Mouse (Mus musculus) kidney, embryonic 15.5 days (tissue): Measurements from ENCODE around the gene Gaa. TPM values are rescaled to one million over a fixed set of nuclear protein-coding genes. Genes with fewer than 3 reads are reported as not detected.
"Not testable (repeated sequence)": the region's sequence is repeated elsewhere in the genome, so short reads cannot be mapped to it uniquely, and the experiment has no call there.

Experiments used
- ATAC-seq: fragments of 200-750 bp; cut with Nextera tagmentation; replicated peaks from 2 replicates; pipeline ENCODE4 v1.8.0; 2017; ENCODE audit warnings: moderate TSS enrichment; ENCODE audit not compliant: low FRiP score
- H3K27ac ChIP-seq: fragments of 300-500 bp; sonication (generic); 2 replicates; pipeline ENCODE4 v1.5.1; 2015; ENCODE audit warnings: mild to moderate bottlenecking, inconsistent platforms
- H3K27me3 ChIP-seq: fragments of 300-500 bp; sonication (generic); 2 replicates; pipeline ENCODE4 v1.6.1; 2015; ENCODE audit warnings: inconsistent platforms
- H3K36me3 ChIP-seq: fragments of 300-500 bp; sonication (generic); 2 replicates; pipeline ENCODE4 v1.6.1; 2015; ENCODE audit warnings: inconsistent platforms
- H3K4me1 ChIP-seq: fragments of 300-500 bp; sonication (generic); 2 replicates; pipeline ENCODE4 v1.6.1; 2015; ENCODE audit warnings: inconsistent platforms
- H3K4me2 ChIP-seq: fragments of 300-500 bp; sonication (generic); 2 replicates; pipeline ENCODE4 v1.6.1; 2015; ENCODE audit warnings: moderate library complexity, mild to moderate bottlenecking, inconsistent platforms
- H3K4me3 ChIP-seq: fragments of 300-500 bp; sonication (generic); replicated peaks from 2 replicates; pipeline ENCODE4 v1.5.1; 2015; ENCODE audit warnings: mild to moderate bottlenecking, inconsistent platforms
- H3K9ac ChIP-seq: fragments of 300-500 bp; sonication (generic); 2 replicates; pipeline ENCODE4 v1.6.1; 2015; ENCODE audit warnings: mild to moderate bottlenecking, inconsistent platforms
- H3K9me3 ChIP-seq: fragments of 300-500 bp; sonication (generic); replicated peaks from 2 replicates; pipeline ENCODE4 v1.6.1; 2016; ENCODE audit warnings: inconsistent platforms
- WGBS: fragments of 180-500 bp; shearing (Covaris S2); methylation state at CpG from one replicate; pipeline ENCODE4 v1.1.7; 2015; ENCODE audit warnings: mixed read lengths; 5-methylcytosine and 5-hydroxymethylcytosine counted together
- polyA plus RNA-seq: library from polyadenylated mRNA; unstranded; fragments of >200 nt; fragmentation: Nextera tagmentation; extraction: Ambion mirVana; gene quantifications from 2 replicates; pipeline ENCODE4 v1.2.1, GENCODE M21; 2015

Gaa gene
- polyA plus RNA-seq, 1 experiment from 2014 or later = 64.8 TPM

DNA sequence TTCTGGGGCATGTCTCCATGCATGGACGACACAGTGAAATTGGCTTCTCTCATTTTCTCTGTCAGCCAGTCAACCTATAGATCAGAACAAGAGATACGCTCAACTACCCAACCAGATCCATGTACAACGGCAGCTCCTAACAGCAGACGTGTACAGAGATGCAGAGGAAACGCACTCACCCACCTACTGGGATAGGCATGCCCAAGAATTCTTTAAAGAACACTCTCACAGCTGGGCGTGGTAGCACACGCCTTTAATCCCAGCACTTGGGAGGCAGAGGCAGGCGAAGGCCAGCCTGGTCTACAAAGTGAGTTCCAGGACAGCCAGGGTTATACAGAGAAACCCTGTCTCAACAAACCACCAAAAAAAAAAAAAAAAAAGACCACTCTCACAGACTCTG, 25.2 kb downstream of the Gaa start:
- WGBS = 92% methylated on average over 8 of the region's 8 CpGs
- H3K4me1 ChIP-seq, H3K4me2 ChIP-seq, H3K27me3 ChIP-seq, H3K27ac ChIP-seq, H3K9me3 ChIP-seq, ATAC-seq, H3K4me3 ChIP-seq, H3K9ac ChIP-seq: not testable (repeated sequence)
- peaks cover 100% of the 10 kb centered on the region for H3K36me3 ChIP-seq

DNA sequence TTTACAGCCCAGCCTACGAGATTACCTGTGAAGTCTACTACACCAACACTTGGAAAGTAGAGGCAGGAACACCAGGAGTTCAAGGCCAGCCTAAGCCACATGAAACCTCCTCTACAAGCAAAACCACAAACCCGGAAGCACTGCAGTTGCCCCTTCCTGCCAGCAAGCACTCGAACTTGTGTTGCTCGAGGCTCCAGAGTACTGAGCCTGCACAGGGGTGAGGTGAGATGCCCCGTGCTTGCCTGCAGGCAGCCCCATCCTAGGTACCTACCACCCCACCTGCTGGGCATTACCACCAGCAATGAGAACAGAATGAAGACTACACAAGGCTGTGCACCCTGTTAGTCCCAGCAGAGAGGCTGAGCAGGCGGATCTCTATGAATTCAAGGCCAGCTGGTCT, 30.3 kb downstream of the Gaa start:
- H3K27me3 ChIP-seq = no peaks in the 10 kb centered on the region
- H3K4me1 ChIP-seq = peaks cover 20% of the 10 kb centered on the region
- H3K4me2 ChIP-seq = peak overlapping the region; percentile 93; the same call in 1 of the 2 replicates
- H3K9ac ChIP-seq = no peak overlapping the region
- 80% methylated on average over 6 of the region's 6 CpGs for WGBS
- peak overlapping the region; percentile 99; the same call in 1 of the 2 replicates for H3K4me3 ChIP-seq
- H3K36me3 ChIP-seq = peaks cover 53% of the 10 kb centered on the region
- H3K27ac ChIP-seq = no peak overlapping the region
- ATAC-seq = no peak
- H3K9me3 ChIP-seq = no peaks in the 10 kb centered on the region

DNA sequence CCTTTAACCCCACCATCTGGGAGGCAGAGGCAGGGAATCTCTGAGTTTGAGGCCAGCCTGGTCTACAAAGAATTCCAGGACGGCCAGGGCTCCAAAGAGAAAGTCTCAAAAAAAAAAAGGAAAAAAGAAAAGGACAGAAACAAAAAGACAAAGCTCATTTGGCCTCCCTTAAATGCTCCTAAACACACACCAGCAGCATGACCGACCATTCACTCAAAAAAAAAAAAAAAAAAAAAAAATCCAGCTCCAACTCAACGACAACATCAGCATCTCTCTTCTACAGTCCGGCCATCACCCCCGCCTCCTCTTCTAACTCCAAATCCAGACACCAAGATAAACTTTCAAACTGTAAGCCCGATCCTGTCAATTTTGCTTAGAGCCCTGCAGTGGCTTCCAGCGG, 31.2 kb downstream of the Gaa start:
- peak overlapping the region; percentile 96; the same call in 1 of the 2 replicates for H3K27ac ChIP-seq
- H3K9me3 ChIP-seq = no peaks in the 10 kb centered on the region
- peak overlapping the region; percentile 93 for H3K4me2 ChIP-seq
- H3K4me3 ChIP-seq = peak overlapping the region; percentile 99
- no peak for ATAC-seq
- H3K9ac ChIP-seq = peak overlapping the region; percentile 98
- peaks cover 20% of the 10 kb centered on the region for H3K4me1 ChIP-seq
- WGBS = 13% methylated on average over 7 of the region's 7 CpGs
- peaks cover 44% of the 10 kb centered on the region for H3K36me3 ChIP-seq
- H3K27me3 ChIP-seq = 0 out of 2 replicates have a peak, but pooled peaks cover 3% of the 10 kb centered on the region

DNA sequence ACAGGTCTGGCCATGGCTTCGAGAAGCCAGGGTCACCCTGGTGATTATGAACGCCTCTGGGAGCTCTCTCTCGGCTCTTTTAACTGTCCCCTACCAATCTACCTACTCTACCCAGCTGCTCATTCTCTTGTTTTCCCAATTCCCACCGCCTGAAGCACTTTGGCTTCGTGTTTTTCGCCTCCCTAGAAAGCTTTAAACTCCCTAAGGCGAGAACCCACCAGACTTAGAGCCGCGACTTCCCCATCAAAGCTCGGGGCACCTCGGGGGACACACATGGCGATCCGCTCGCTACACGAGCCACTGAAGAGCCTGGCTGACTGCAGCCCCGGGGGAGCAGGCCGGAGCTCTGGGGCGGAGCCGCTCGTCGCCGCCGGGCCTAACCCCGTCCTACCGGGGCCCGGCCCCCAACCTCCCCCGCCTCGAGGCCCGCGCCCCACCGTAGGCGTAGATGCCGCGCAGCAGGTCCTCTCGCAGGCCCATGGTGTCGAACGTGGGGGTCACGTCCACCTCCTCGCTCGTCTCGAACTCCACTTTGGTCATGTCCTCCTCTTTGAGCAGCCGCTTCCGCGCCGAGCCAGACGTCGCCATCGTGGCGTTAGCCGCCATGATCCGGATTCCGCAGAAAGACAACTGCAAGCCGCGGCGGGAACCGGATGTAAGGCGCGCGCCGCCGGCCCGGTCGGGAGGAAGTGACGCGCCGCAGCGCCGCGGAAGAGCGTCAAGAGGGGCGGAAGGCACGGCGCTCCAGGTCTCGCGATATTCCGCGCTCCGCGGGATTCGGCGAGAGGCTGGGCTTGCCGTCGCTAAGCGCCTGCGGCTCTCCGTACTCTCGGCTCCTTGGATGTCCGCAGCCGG, 31.9 kb downstream of the Gaa start, which contains the start of gene Eif4a3:
Gene Eif4a3 (minus strand): TSS at position 699 of the 855 bp plus-strand sequence.
- under 1% methylated on average over 89 of the region's 89 CpGs for WGBS
- peak; percentile 96 for ATAC-seq
- Histone ChIP-seq H3K36me3 (peaks cover 37% of the 10 kb centered on the region), H3K27me3 (0 out of 2 replicates have a peak, but pooled peaks cover 6% of the 10 kb centered on the region), H3K4me2 (peak within 1 kb of the TSS; percentile 93), H3K9me3 (no peaks in the 10 kb centered on the region), H3K9ac (peak within 1 kb of the TSS; percentile 98), H3K27ac (peak within 1 kb of the TSS; percentile 96), H3K4me3 (peak within 1 kb of the TSS; percentile 99), H3K4me1 (peaks cover 20% of the 10 kb centered on the region)

DNA sequence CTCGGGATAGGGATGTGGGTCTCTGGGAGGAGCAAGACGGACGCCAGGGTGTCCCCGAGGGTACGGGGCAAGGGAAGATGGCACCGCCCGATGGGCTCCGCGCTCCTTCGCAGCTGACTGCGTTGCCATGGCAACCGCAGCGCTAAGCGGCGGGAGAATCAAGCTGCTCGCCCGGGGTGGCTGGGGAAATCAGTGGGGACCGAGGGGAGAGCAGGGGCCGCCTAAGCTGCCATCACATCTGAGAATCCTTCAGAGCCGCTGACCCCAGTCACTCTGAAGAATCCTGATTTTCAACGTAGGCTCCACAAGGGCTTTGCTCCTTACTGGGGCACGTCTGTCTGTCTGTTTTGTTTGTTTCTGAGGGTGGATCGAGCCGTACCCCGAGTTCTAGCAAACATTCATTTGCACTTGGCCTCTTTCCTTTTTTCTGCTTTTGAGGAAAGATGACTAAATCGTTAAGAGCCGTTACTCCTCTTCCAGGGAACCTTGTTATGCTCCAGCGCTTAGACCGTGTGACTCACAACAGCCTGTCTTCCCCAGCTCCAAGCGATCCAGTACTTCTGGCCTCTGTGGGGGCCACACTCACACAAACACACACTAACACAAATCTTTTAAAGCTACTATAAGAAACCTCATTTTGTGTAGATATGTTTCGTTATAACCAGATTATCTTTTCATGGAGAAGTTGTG, 32.7 kb downstream of the Gaa start:
- Histone ChIP-seq H3K36me3 (peaks cover 29% of the 10 kb centered on the region), H3K9me3 (no peaks in the 10 kb centered on the region), H3K4me1 (peaks cover 25% of the 10 kb centered on the region), H3K4me3 (peak overlapping the region; percentile 99), H3K4me2 (peak overlapping the region; percentile 93), H3K27ac (peak overlapping the region; percentile 96), H3K9ac (peak overlapping the region; percentile 98), H3K27me3 (0 out of 2 replicates have a peak, but pooled peaks cover 6% of the 10 kb centered on the region)
- no peak; the same call in 1 of the 2 replicates for ATAC-seq
- 2% methylated on average over 31 of the region's 31 CpGs for WGBS

DNA sequence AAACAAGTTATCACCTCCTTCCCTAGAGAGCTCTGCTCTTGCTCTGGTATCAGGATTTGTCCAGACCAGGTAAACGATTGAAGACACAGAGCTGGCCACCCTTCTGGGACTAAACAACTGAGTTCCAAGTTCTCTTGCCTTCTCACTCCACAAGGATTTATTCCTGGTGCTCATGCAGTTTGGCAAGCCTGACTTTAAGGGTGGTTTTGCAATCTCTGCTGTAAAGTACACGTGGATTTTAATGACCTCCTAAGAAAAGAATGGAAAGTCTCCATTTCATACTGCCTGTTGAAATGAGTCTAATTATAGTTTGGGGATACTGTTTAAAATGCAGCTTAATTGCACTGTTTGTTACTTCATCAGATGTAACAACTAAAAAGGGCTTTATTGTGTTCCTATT, 33.3 kb downstream of the Gaa start:
- 0 out of 2 replicates have a peak overlapping the region, but pooled peaks have one; percentile 99 for H3K4me3 ChIP-seq

DNA sequence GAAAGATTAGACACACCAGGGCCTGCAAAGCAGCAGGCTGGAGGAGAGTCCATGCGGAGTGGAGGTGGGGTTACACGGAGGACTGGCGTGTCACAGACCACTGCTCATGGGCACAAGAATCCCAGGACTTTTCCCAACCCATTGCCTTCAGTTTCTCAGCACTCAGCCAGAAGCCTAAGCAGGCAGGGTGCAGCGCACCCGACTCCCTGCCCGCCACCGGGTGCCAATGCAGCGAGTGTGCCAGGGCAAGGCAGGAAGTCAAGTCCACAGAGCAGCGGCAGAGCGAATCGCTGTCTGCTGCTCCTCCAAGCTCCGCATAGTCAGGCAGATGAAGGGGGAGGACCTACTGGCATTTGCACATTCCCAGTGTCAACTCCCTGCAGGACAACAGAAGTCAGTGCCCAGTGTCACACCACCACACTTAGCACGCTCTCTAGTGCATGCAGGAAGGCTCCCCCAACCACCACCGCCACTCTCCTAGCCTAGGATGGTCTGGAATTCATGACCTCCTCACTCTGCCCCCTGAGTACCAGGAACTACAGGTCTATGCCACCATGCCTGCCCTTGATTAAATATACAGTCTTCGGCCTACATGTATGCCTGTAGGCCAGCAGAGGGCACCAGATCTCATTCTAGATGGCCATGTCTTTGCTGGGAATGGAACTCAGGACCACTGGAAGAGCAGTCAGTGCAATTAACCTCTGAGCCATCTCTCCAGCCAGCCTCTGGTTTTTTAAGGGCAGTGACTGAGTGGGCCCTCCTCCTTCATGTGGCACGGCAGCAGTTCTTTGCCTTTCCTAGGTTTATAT, 37.4 kb downstream of the Gaa start:
- peaks cover 10% of the 10 kb centered on the region; the same call in 1 of the 2 replicates for H3K27me3 ChIP-seq
- no peak overlapping the region for H3K4me2 ChIP-seq
- 34% methylated on average over 16 of the region's 16 CpGs for WGBS
- H3K36me3 ChIP-seq = no peaks in the 10 kb centered on the region
- no peak overlapping the region for H3K9ac ChIP-seq
- ATAC-seq = no peak
- no peak overlapping the region for H3K4me3 ChIP-seq
- no peak overlapping the region for H3K27ac ChIP-seq
- H3K4me1 ChIP-seq = peaks cover 19% of the 10 kb centered on the region
- no peaks in the 10 kb centered on the region for H3K9me3 ChIP-seq

More for the DNA sequence above, 33.3 kb downstream of the Gaa start:
- no peak for ATAC-seq
- 30% methylated on average over 2 of the region's 2 CpGs for WGBS
- Histone ChIP-seq H3K27me3 (0 out of 2 replicates have a peak, but pooled peaks cover 6% of the 10 kb centered on the region), H3K4me1 (peaks cover 25% of the 10 kb centered on the region), H3K4me2 (peak overlapping the region; percentile 93), H3K36me3 (peaks cover 23% of the 10 kb centered on the region), H3K9me3 (no peaks in the 10 kb centered on the region), H3K9ac (peak overlapping the region; percentile 98; the same call in 1 of the 2 replicates), H3K27ac (no peak overlapping the region)

DNA sequence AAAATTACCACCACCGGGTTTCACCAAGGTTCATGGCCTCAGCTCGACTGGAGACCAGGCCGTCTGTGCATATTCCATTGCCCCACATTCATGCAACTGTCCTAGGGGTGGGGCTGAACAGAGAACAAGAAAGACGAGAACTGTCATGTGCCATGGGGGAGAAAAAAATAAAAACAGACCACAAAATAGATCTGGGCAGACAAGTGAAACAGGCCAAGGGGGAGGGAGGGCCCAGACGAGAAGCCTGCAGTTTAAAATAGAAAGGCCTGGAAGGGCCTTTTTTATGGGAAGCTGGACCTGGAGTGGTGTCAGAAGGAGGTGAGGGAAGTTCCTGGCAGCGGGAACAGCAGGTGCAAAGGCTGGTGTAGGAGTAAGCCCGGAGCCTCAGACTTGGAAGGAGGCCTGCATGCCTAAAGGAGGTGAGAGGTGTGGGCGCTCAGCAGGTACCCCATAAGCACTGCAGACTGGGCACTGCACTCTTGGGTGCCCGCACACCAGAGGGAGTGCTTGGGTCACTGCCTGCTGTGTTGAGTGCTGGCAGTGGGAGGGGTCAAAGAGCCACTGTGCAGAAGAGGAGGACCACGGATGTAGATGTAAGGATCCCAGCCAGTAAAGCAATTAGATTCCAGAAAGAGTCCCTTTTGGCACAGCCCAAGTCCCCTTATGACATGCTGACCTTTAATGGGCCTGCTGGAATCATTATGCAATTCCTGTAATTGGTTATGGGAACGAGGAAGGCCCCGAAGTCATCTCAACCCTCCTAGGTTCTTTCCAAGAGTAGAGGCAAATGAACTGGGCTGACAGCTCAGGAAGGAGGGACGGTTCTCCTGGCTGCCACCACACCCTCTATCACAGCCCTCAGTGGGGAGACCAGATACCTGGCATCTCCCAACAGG, 39.3 kb downstream of the Gaa start:
- H3K4me1 ChIP-seq = peaks cover 11% of the 10 kb centered on the region
- H3K27ac ChIP-seq = no peak overlapping the region
- no peak overlapping the region for H3K9ac ChIP-seq
- H3K36me3 ChIP-seq = no peaks in the 10 kb centered on the region
- no peaks in the 10 kb centered on the region for H3K9me3 ChIP-seq
- H3K4me3 ChIP-seq = no peak overlapping the region
- ATAC-seq = no peak
- H3K27me3 ChIP-seq = peaks cover 20% of the 10 kb centered on the region; the same call in 1 of the 2 replicates
- 63% methylated on average over 13 of the region's 13 CpGs for WGBS
- no peak overlapping the region for H3K4me2 ChIP-seq

DNA sequence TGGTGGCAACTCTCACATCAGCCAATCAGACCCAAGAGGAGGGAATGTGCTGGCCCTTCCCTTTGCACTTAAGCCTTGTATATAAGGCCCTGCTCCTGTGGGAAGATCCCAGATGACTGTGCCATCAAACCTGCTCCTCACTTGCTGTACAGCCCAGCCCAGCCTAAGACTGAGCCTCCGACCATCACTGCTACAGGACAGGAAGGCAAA, 39.9 kb downstream of the Gaa start, which contains the start of gene Card14:
Gene Card14 (plus strand): TSS at position 111 of the 210 bp plus-strand sequence.
- Histone ChIP-seq H3K4me2 (no peak within 1 kb of the TSS), H3K27ac (no peak within 1 kb of the TSS), H3K36me3 (no peaks in the 10 kb centered on the region), H3K4me3 (no peak within 1 kb of the TSS), H3K9me3 (no peaks in the 10 kb centered on the region), H3K9ac (no peak within 1 kb of the TSS), H3K4me1 (peaks cover 11% of the 10 kb centered on the region), H3K27me3 (peaks cover 22% of the 10 kb centered on the region; the same call in 1 of the 2 replicates)
- 50% methylated on average over 1 of the region's 1 CpGs for WGBS
- no peak for ATAC-seq

DNA sequence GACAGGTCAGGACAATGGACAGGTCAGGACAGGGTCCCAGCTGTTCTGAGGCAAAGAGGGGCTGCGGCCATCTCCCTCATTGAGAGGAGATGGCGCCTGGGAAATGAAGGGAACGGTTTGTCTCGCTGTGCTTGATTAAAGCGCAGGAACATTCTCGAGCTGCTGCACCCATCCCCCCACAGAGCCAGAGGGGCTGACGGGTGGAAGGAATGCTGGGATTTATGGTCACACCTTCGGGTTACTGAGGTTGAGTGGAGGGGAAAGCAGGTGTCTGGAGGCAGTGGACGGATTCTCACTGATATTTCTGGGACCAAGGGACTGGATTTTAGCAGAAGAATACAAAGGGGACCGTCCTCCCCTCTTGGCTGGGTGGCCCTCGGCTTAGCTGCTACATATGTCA, 40.2 kb downstream of the Gaa start:
- Histone ChIP-seq H3K36me3 (no peaks in the 10 kb centered on the region), H3K4me3 (no peak overlapping the region), H3K27me3 (peaks cover 22% of the 10 kb centered on the region; the same call in 1 of the 2 replicates), H3K9me3 (no peaks in the 10 kb centered on the region), H3K4me2 (no peak overlapping the region), H3K9ac (no peak overlapping the region), H3K4me1 (peaks cover 11% of the 10 kb centered on the region), H3K27ac (no peak overlapping the region)
- no peak for ATAC-seq
- 24% methylated on average over 11 of the region's 11 CpGs for WGBS

DNA sequence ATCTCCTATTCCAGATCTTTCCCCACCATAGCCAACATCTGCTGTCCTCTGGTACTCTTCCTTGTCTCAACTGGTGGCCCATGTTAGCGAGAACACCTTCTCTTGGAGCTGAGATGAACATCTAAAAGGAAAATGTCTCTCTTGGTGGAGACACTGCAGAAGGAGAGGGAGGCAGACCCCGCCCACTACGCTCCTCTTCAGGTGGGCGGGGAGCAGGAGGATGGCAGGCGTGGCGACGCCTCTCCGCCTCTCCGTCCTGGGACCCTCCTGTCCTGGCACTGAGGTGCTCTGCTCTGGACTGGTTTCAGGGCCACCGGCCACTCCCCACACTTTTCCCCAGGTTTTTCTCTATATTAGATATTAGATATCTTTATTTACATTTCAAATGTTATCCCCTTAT, 42.9 kb downstream of the Gaa start:
- Histone ChIP-seq H3K4me3 (no peak overlapping the region), H3K27ac (no peak overlapping the region), H3K36me3 (no peaks in the 10 kb centered on the region), H3K9me3 (no peaks in the 10 kb centered on the region), H3K4me1 (peaks cover 6% of the 10 kb centered on the region), H3K4me2 (no peak overlapping the region), H3K27me3 (peaks cover 16% of the 10 kb centered on the region; the same call in 1 of the 2 replicates), H3K9ac (no peak overlapping the region)
- 15% methylated on average over 10 of the region's 10 CpGs for WGBS
- no peak for ATAC-seq
